Mouse (Mus musculus) intestine, embryonic 16.5 days (tissue): ENCODE data around the gene Prg4. TPM values are rescaled to one million over a fixed set of nuclear protein-coding genes. Genes with fewer than 3 reads are reported as not detected.

Source experiments
- ATAC-seq: fragments of 200-750 bp; cut with Nextera tagmentation; 2 replicates; pipeline ENCODE4 v1.8.0; 2017; ENCODE audit warnings: moderate TSS enrichment, moderate library complexity
- H3K27ac ChIP-seq: fragments of 300-500 bp; sonication (generic); 2 replicates; pipeline ENCODE4 v1.5.1; 2014; ENCODE audit warnings: mild to moderate bottlenecking, low read length
- H3K27me3 ChIP-seq: fragments of 300-500 bp; sonication (generic); replicated peaks from 2 replicates; pipeline ENCODE4 v1.6.1; 2014; ENCODE audit warnings: low read length, control low read depth, mixed read lengths; ENCODE audit not compliant: control insufficient read depth, insufficient read depth
- H3K36me3 ChIP-seq: fragments of 300-500 bp; sonication (generic); 2 replicates; pipeline ENCODE4 v1.6.1; 2014; ENCODE audit warnings: low read length, control low read depth; ENCODE audit not compliant: control insufficient read depth, insufficient read depth
- H3K4me1 ChIP-seq: fragments of 300-500 bp; sonication (generic); 2 replicates; pipeline ENCODE4 v1.6.1; 2014; ENCODE audit warnings: low read length, control low read depth, mixed read lengths; ENCODE audit not compliant: control insufficient read depth, insufficient read depth
- H3K4me2 ChIP-seq: fragments of 300-500 bp; sonication (generic); 2 replicates; pipeline ENCODE4 v1.6.1; 2014; ENCODE audit warnings: low read depth, low read length, control low read depth
- H3K4me3 ChIP-seq: fragments of 300-500 bp; sonication (generic); 2 replicates; pipeline ENCODE4 v1.5.1; 2014; ENCODE audit warnings: mild to moderate bottlenecking, low read length
- H3K9ac ChIP-seq: fragments of 300-500 bp; sonication (generic); 2 replicates; pipeline ENCODE4 v1.6.1; 2014; ENCODE audit warnings: low read depth, low read length
- H3K9me3 ChIP-seq: fragments of 300-500 bp; sonication (generic); 2 replicates; pipeline ENCODE4 v1.6.1; 2016; ENCODE audit warnings: low read length, control low read depth; ENCODE audit not compliant: control insufficient read depth
- WGBS: fragments of 180-500 bp; shearing (Covaris S2); extraction: QIAGEN DNeasy Blood & Tissue Kit; methylation state at CpG from one replicate; pipeline ENCODE4 v1.1.7; 2014; 5-methylcytosine and 5-hydroxymethylcytosine counted together
- polyA plus RNA-seq: library from polyadenylated mRNA; unstranded; fragments of >200 nt; fragmentation: Nextera tagmentation; extraction: Ambion mirVana; gene quantifications from 2 replicates; pipeline ENCODE4 v1.2.1, GENCODE M21; 2015

Prg4 gene
- 0.22 and 0.32 TPM in 2 replicates for polyA plus RNA-seq

- no peaks in the 10 kb centered on the region for H3K36me3 ChIP-seq
- H3K9ac ChIP-seq = no peak within 1 kb of the TSS
- no peak within 1 kb of the TSS for H3K4me3 ChIP-seq
- H3K9me3 ChIP-seq = no peaks in the 10 kb centered on the region
- H3K4me2 ChIP-seq = no peak within 1 kb of the TSS
- H3K27ac ChIP-seq = no peak within 1 kb of the TSS
- ATAC-seq = no peak
- no peaks in the 10 kb centered on the region for H3K4me1 ChIP-seq
- 80% methylated on average over 3 of the region's 3 CpGs for WGBS
- no peaks in the 10 kb centered on the region for H3K27me3 ChIP-seq
Measured at GRCm38 (mm10) chr1:150466132-150466531, at the start of gene Prg4. Prg4 (minus strand) TSS chr1:150466165.

GRCm38 (mm10) chr1:150513041-150513440 lies 47.1 kb upstream of the Prg4 start:
- H3K4me2 ChIP-seq = no peak overlapping the region
- 88% methylated on average over 2 of the region's 2 CpGs for WGBS
- no peaks in the 10 kb centered on the region for H3K4me1 ChIP-seq
- no peak overlapping the region for H3K4me3 ChIP-seq
- H3K9me3 ChIP-seq = no peaks in the 10 kb centered on the region
- H3K9ac ChIP-seq = no peak overlapping the region
- no peak overlapping the region for H3K27ac ChIP-seq
- H3K27me3 ChIP-seq = no peaks in the 10 kb centered on the region
- no peak for ATAC-seq
- no peaks in the 10 kb centered on the region for H3K36me3 ChIP-seq

DNA sequence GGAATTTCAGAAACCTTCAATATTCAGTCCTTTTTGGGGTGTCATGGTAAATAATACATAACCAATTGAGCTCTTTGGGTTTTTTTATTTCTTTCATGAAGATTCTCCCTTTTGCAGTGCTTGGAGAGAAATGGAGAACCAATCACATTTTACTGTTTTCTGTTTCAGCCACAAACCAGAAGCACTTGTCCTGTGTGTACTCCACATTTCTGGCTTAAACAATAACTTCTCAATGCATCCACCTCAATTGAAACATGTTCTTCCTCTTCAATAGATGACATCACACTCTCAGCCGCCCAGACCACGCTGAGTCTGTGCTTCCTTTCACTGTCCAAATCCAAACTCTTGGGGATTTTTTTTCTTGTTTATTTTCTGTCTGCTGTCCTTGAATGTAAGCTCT lies 39.8 kb upstream of the Prg4 start:
- WGBS = 37% methylated on average over 2 of the region's 2 CpGs
- ATAC-seq = no peak
- no peaks in the 10 kb centered on the region for H3K9me3 ChIP-seq

DNA sequence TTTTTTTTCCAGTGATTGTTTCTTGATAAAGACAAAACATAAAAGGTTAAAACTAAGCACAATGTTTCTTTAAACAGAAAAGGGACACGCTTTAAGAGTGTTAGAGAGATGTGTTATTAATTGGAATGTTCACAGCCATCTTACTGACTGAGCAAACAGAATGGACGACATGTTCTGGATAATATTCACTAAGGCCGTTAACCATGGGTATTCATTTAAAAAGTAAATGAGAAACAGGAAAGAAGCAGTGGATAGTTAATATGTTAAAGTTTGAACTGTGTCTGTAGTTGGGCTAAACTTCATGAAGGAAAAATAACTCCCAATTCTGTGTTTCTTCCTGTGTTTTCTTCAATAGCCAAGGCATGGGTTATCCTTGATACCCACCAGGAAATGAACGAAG lies 37.4 kb upstream of the Prg4 start:
- ATAC-seq = no peak

More for the DNA sequence above, 39.8 kb upstream of the Prg4 start:
- no peak overlapping the region for H3K9ac ChIP-seq
- no peaks in the 10 kb centered on the region for H3K4me1 ChIP-seq
- no peaks in the 10 kb centered on the region for H3K27me3 ChIP-seq
- no peak overlapping the region for H3K4me3 ChIP-seq
- H3K36me3 ChIP-seq = no peaks in the 10 kb centered on the region
- H3K27ac ChIP-seq = no peak overlapping the region
- no peak overlapping the region for H3K4me2 ChIP-seq

DNA sequence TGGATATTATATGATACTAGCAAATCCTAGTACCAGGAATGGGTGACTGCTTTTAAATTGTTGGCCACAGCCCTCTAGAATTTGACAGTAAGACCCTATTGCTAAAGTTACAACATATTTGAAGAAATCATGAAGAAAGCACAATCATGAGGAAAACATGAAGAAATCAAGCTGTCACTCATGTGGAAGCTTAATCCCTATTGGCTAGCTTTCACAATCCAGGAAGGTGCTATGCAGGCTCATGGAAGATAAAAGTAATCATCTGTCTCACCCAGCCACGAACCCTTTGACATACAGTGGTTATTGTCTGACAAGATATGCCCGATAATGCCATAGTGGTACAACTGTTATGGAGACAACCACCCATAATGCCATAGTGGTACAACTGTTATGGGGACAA lies 32.2 kb upstream of the Prg4 start:
- no peak for ATAC-seq
- H3K36me3 ChIP-seq = no peaks in the 10 kb centered on the region
- WGBS = 88% methylated on average over 2 of the region's 2 CpGs

More for the DNA sequence above, 37.4 kb upstream of the Prg4 start:
- Histone ChIP-seq H3K27me3 (no peaks in the 10 kb centered on the region), H3K36me3 (no peaks in the 10 kb centered on the region), H3K9ac (no peak overlapping the region), H3K27ac (no peak overlapping the region), H3K9me3 (no peaks in the 10 kb centered on the region), H3K4me2 (no peak overlapping the region), H3K4me1 (no peaks in the 10 kb centered on the region), H3K4me3 (no peak overlapping the region)
- 80% methylated on average over 4 of the region's 4 CpGs for WGBS

GRCm38 (mm10) chr1:150497690-150498089 lies 31.7 kb upstream of the Prg4 start:
- WGBS = 57% methylated on average over 2 of the region's 2 CpGs
- no peak overlapping the region for H3K27ac ChIP-seq
- H3K9ac ChIP-seq = no peak overlapping the region
- no peak overlapping the region for H3K4me3 ChIP-seq
- no peak overlapping the region for H3K4me2 ChIP-seq
- no peaks in the 10 kb centered on the region for H3K36me3 ChIP-seq
- no peaks in the 10 kb centered on the region for H3K9me3 ChIP-seq
- ATAC-seq = no peak
- H3K27me3 ChIP-seq = no peaks in the 10 kb centered on the region
- no peaks in the 10 kb centered on the region for H3K4me1 ChIP-seq

More for the DNA sequence above, 32.2 kb upstream of the Prg4 start:
- Histone ChIP-seq H3K9ac (no peak overlapping the region), H3K4me1 (no peaks in the 10 kb centered on the region), H3K27ac (no peak overlapping the region), H3K4me3 (no peak overlapping the region), H3K9me3 (no peaks in the 10 kb centered on the region), H3K4me2 (no peak overlapping the region), H3K27me3 (no peaks in the 10 kb centered on the region)

- no peak for ATAC-seq
- no peak overlapping the region for H3K4me3 ChIP-seq
- no peaks in the 10 kb centered on the region for H3K36me3 ChIP-seq
- WGBS = 78% methylated on average over 6 of the region's 6 CpGs
- no peak overlapping the region for H3K9ac ChIP-seq
- no peak overlapping the region for H3K4me2 ChIP-seq
- H3K27me3 ChIP-seq = no peaks in the 10 kb centered on the region
- H3K4me1 ChIP-seq = no peaks in the 10 kb centered on the region
- H3K9me3 ChIP-seq = no peaks in the 10 kb centered on the region
- no peak overlapping the region for H3K27ac ChIP-seq
Measured at GRCm38 (mm10) chr1:150496626-150497302, 30.8 kb upstream of the Prg4 start.

DNA sequence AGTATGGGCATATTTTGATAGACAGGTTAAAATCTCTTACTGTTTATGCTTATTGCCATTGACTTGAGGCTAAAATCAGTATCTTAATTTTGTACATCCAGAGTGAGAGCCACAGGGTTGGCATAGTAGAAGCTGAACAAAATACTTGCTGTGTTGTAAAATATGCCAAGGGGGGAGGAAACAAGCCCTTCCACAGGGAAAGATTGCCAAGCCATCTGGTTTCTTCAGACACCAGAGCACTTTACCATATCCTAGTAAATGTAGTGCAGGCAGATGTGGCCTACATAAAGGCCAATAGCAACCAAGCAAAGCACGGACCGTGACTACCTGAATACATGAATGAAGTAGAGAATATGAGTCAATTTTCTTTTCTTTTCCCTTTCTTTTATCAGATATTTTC lies 23.2 kb upstream of the Prg4 start:
- no peaks in the 10 kb centered on the region for H3K36me3 ChIP-seq
- no peak overlapping the region for H3K4me2 ChIP-seq
- 93% methylated on average over 2 of the region's 2 CpGs for WGBS
- H3K9me3 ChIP-seq = no peaks in the 10 kb centered on the region
- H3K9ac ChIP-seq = no peak overlapping the region
- H3K4me3 ChIP-seq = no peak overlapping the region
- no peaks in the 10 kb centered on the region for H3K4me1 ChIP-seq
- ATAC-seq = no peak
- no peaks in the 10 kb centered on the region for H3K27me3 ChIP-seq
- no peak overlapping the region for H3K27ac ChIP-seq

DNA sequence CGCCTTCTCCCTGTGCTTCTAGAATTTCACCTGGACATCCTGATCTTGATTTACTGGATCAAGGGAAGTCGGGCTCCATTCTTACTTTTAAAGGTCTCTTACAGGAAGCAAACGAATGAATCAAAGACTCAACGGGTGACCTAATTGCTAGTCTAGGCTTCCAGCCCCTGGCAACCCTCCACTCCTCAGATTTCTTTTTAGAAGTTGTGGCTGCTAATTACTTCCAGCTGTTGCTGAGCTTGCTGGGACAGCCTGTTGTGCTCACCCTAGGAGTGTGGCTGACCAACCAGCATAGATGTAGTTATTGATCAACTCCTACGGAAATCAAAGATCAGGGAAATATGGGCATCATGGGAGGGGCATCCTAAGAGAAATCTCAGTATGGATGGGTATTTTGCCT lies 14.7 kb upstream of the Prg4 start:
- ATAC-seq = no peak
- WGBS = 83% methylated on average over 5 of the region's 5 CpGs

DNA sequence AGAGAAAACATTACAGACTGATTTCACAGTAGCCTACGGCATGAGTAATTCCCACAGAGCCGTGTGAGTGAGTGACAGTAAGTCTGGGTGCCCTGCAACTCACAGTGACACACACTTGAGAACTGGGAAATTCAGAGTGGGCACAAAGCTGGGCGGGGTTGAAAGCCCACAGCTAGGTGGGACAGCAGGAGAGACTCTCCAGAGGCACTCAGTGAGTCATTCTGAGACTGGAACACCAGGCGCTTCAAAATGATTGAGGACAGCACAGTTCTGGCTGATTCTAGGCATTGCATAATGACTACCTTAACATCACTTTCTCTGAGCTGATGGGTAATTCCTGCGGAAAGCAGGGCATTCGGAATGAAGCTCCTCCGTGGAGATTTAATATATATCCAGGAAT lies 6.6 kb upstream of the Prg4 start:
- ATAC-seq = no peak
- Histone ChIP-seq H3K9me3 (no peaks in the 10 kb centered on the region), H3K27me3 (no peaks in the 10 kb centered on the region), H3K36me3 (no peaks in the 10 kb centered on the region), H3K9ac (no peak overlapping the region), H3K4me1 (no peaks in the 10 kb centered on the region), H3K4me2 (no peak overlapping the region), H3K4me3 (no peak overlapping the region), H3K27ac (no peak overlapping the region)
- 82% methylated on average over 7 of the region's 7 CpGs for WGBS

More for the DNA sequence above, 14.7 kb upstream of the Prg4 start:
- Histone ChIP-seq H3K36me3 (no peaks in the 10 kb centered on the region), H3K4me3 (no peak overlapping the region), H3K4me1 (no peaks in the 10 kb centered on the region), H3K27ac (no peak overlapping the region), H3K9ac (no peak overlapping the region), H3K27me3 (no peaks in the 10 kb centered on the region), H3K9me3 (no peaks in the 10 kb centered on the region), H3K4me2 (no peak overlapping the region)
